In the genomic region with DNA sequence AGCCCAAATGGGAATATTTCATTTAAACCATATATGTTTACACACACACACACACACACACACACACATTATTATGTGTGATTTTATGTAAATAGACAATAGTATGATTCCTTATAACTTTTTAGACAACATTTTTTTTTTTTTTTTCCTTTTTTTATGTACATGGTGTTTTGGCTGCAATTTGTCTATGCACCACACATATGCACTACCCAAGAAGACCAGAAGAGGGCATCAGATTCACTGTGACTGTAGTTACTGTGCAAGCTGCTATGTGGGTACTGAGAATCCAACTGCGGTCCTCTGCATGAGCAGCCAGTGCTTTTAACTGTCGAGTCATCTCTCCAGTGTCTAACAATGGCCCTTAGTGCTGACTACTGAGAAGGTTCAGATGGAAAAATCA, we compare ENCODE assay signal across 12 mouse cellular contexts. TPM values are rescaled to one million over a fixed set of nuclear protein-coding genes. Genes with fewer than 3 reads are reported as not detected.
A peak's percentile ranks its signal among the peaks of the same experiment; 100 is the strongest.
DNase-seq lines count a peak whose midpoint lies in the region; ATAC-seq and TF ChIP-seq lines count a peak whose summit lies in the region.
"Had no signal": no experiment of that assay in that cellular context is flagged by ENCODE, and none has a peak within 500 bp of the region (broad histone marks: within the 10 kb centered on the region; RNA-seq: fewer than 3 reads in every experiment).

No protein-coding gene starts in this region.

- H3K9me3 ChIP-seq in E14TG2a.4 (ENCODE audit: low read length) = no peaks in the 10 kb centered on the region
- H3K9me3 ChIP-seq in hindbrain, embryonic 11.5 days (ENCODE audit: control insufficient read depth, low read length) = 0 out of 2 replicates have a peak, but pooled peaks cover 2% of the 10 kb centered on the region
- H3K9me3 ChIP-seq: hindbrain, embryonic 15.5 days had no signal

- DNase-seq in kidney, adult 2 months = peak; percentile 8
- no peak for DNase-seq in kidney, postnatal 10 days
- DNase-seq in 3T3-L1 (ENCODE audit: low read depth, low spot score) = peak; percentile 50
- DNase-seq in brain, embryonic 14.5 days (ENCODE audit: low read depth) = no peak
- DNase-seq in hindbrain, embryonic 11.5 days (ENCODE audit: low spot score) = no peak
- DNase-seq in right cerebral cortex, postnatal 36 days (ENCODE audit: low spot score in 2 of 2) = no peak
- DNase-seq: cerebellum, postnatal 36 days had no signal

- no peaks in the 10 kb centered on the region for H3K4me1 ChIP-seq in kidney, adult 2 months (ENCODE audit: control insufficient read depth, insufficient read depth, low read length)
- H3K4me1 ChIP-seq in E14TG2a.4 (replicated peaks; ENCODE audit: low read depth, low read length) = peaks cover 72% of the 10 kb centered on the region
- H3K4me1 ChIP-seq in hindbrain, embryonic 11.5 days (replicated peaks; ENCODE audit: control insufficient read depth, insufficient read depth, low read length) = no peaks in the 10 kb centered on the region
- H3K4me1 ChIP-seq: hindbrain, embryonic 15.5 days had no signal

- no peak overlapping the region for H3K9ac ChIP-seq in hindbrain, embryonic 11.5 days (ENCODE audit: low read depth, low read length)
- H3K9ac ChIP-seq: hindbrain, embryonic 15.5 days had no signal

- 98% methylated on average over 2 of the region's 2 CpGs for WGBS in kidney, adult 2 months
- WGBS in hindbrain, embryonic 11.5 days = 95% methylated on average over 2 of the region's 2 CpGs

- no peaks in the 10 kb centered on the region for H3K27me3 ChIP-seq in kidney, adult 2 months (replicated peaks; ENCODE audit: control insufficient read depth, insufficient read depth, low read length)
- no peaks in the 10 kb centered on the region for H3K27me3 ChIP-seq in E14TG2a.4 (ENCODE audit: insufficient read depth, low read length)
- H3K27me3 ChIP-seq in hindbrain, embryonic 11.5 days (ENCODE audit: control insufficient read depth, insufficient read depth, low read length) = no peaks in the 10 kb centered on the region
- H3K27me3 ChIP-seq: hindbrain, embryonic 15.5 days had no signal

- H3K27ac ChIP-seq in kidney, adult 2 months (ENCODE audit: insufficient read depth, low read depth, low read length) = no peak overlapping the region
- no peak overlapping the region for H3K27ac ChIP-seq in hindbrain, embryonic 11.5 days (ENCODE audit: low read depth, low read length)
- H3K27ac ChIP-seq: hindbrain, embryonic 15.5 days had no signal

- TF ChIP-seq CTCF in kidney, adult 2 months (conservative IDR thresholded peaks at IDR 0.05; ENCODE audit: insufficient read depth, insufficient read length, low read depth, low read length) = 0 out of 2 replicates have a peak, but pooled peaks have one; percentile 17
- TF ChIP-seq CTCF in E14TG2a.4 (conservative IDR thresholded peaks at IDR 0.05; ENCODE audit: low read length) = peak; percentile 72
- TF ChIP-seq CTCF in brain, embryonic 14.5 days (IDR thresholded peaks at IDR 0.05; ENCODE audit: borderline replicate concordance, extremely low read depth, insufficient read depth, insufficient read length) = peak; percentile 24; the same call in 1 of the 2 replicates

- no peak overlapping the region for H3K4me2 ChIP-seq in hindbrain, embryonic 11.5 days (replicated peaks; ENCODE audit: low read depth, low read length)
- H3K4me2 ChIP-seq: hindbrain, embryonic 15.5 days had no signal

- no peak for TF ChIP-seq POLR2A in kidney, adult 2 months (IDR thresholded peaks at IDR 0.05; ENCODE audit: low read depth, low read length)
- TF ChIP-seq POLR2A in brain, embryonic 14.5 days (IDR thresholded peaks at IDR 0.05; ENCODE audit: borderline replicate concordance, extremely low read depth, insufficient read depth, insufficient read length, poor library complexity, severe bottlenecking) = no peak

- no peak for ATAC-seq in hindbrain, embryonic 11.5 days (ENCODE audit: low FRiP score)
- no peak for ATAC-seq in cerebellum, adult (ENCODE audit: insufficient number of reproducible peaks, low FRiP score, low TSS enrichment)

- H3K4me3 ChIP-seq in kidney, adult 2 months (ENCODE audit: insufficient read depth, low read depth, low read length) = no peak overlapping the region
- no peak overlapping the region for H3K4me3 ChIP-seq in E14TG2a.4 (replicated peaks; ENCODE audit: low read length)
- no peak overlapping the region for H3K4me3 ChIP-seq in hindbrain, embryonic 11.5 days (ENCODE audit: low read depth, low read length)
- H3K4me3 ChIP-seq: hindbrain, embryonic 15.5 days; megakaryocyte, embryonic 14.5 days; myocyte had no signal

- no peaks in the 10 kb centered on the region for H3K36me3 ChIP-seq in kidney, adult 2 months (ENCODE audit: control insufficient read depth, insufficient read depth, low read length)
- H3K36me3 ChIP-seq in E14TG2a.4 (ENCODE audit: insufficient read depth, low read length) = no peaks in the 10 kb centered on the region
- H3K36me3 ChIP-seq in hindbrain, embryonic 11.5 days (ENCODE audit: control insufficient read depth, insufficient read depth, low read length) = no peaks in the 10 kb centered on the region
- H3K36me3 ChIP-seq: hindbrain, embryonic 15.5 days had no signal

RNA-seq across cellular contexts. Expression of a gene that starts 24.4 kb away (rescaled TPM):
- polyA plus RNA-seq in kidney, adult 2 months (2012; rRNA removed) = 3.3 and 4.1 TPM in 2 replicates
- 0.77 and 2.0 TPM in 2 replicates for polyA plus RNA-seq in brain, embryonic 14.5 days (2012; rRNA removed)
- 2.2 TPM in 2 replicates for polyA plus RNA-seq in hindbrain, embryonic 11.5 days (2014; fragmentation: Nextera tagmentation; extraction: Ambion mirVana)
- polyA plus RNA-seq: myocyte had no signal

RNA-seq across cellular contexts. Expression of a gene that starts 33.3 kb away (rescaled TPM):
- polyA plus RNA-seq in kidney, adult 2 months (2012; rRNA removed) = 24.7 and 27.2 TPM in 2 replicates
- 45.1 and 61.2 TPM in 2 replicates for polyA plus RNA-seq in brain, embryonic 14.5 days (2012; rRNA removed)
- polyA plus RNA-seq in hindbrain, embryonic 11.5 days (2014; fragmentation: Nextera tagmentation; extraction: Ambion mirVana) = 21.9 and 24.9 TPM in 2 replicates

RNA-seq across cellular contexts. Expression of a gene that starts 42.3 kb away (rescaled TPM):
- 1.6 and 1.8 TPM in 2 replicates for polyA plus RNA-seq in kidney, adult 2 months (2012; rRNA removed)
- polyA plus RNA-seq in brain, embryonic 14.5 days (2012; rRNA removed) = 50.3 and 53.7 TPM in 2 replicates
- polyA plus RNA-seq in hindbrain, embryonic 11.5 days (2014; fragmentation: Nextera tagmentation; extraction: Ambion mirVana) = 12.0 and 17.7 TPM in 2 replicates

Comparison
In these comparisons a context has a peak if more than half of its experiments do, and no peak if none do; other contexts are left out.
1. DNase-seq: peak in kidney, adult 2 months (single experiment) and 3T3-L1 (single experiment); none in kidney, postnatal 10 days (single experiment), brain, embryonic 14.5 days (single experiment), hindbrain, embryonic 11.5 days (single experiment) and right cerebral cortex, postnatal 36 days (0 of 2).
2. CTCF ChIP-seq: peak in every context shown above with its lines; median percentile 72 in E14TG2a.4; 24 in brain, embryonic 14.5 days; 17 in kidney, adult 2 months.